ENCODE assay signal across 8 mouse cellular contexts in genomic region chr8:46241568-46242374, GRCm38 (mm10). TPM values are rescaled to one million over a fixed set of nuclear protein-coding genes. Genes with fewer than 3 reads are reported as not detected.
DNase-seq lines count a peak whose midpoint lies in the region; ATAC-seq and TF ChIP-seq lines count a peak whose summit lies in the region.

No protein-coding gene starts in this region.

- peak; percentile 91 for ATAC-seq in forebrain, embryonic 13.5 days

- H3K9me3 ChIP-seq in ES-E14 (ENCODE audit: control insufficient read depth, insufficient read depth, low read depth, low read length) = no peaks in the 10 kb centered on the region
- no peaks in the 10 kb centered on the region for H3K9me3 ChIP-seq in forebrain, embryonic 13.5 days (replicated peaks)

- in situ Hi-C loops in ES-E14 (cut with MboI; ENCODE audit: low sequenced_read_pairs in 2 of 2, unreplicated experiment in 2 of 2) = no loop called here

- H3K4me2 ChIP-seq in forebrain, embryonic 13.5 days = no peak overlapping the region

- intact Hi-C loops in heart, postnatal 36 days (cut with DNase I) = loop anchor here (1.0 to 10.0 kb wide), 4 partner anchors 40 to 713 kb away; no protein-coding TSS in a partner anchor

- H3K27me3 ChIP-seq in forebrain, embryonic 13.5 days = peaks cover 17% of the 10 kb centered on the region
- H3K27me3 ChIP-seq in thymus, adult 2 months (ENCODE audit: control insufficient read depth, insufficient read depth, low read length) = no peaks in the 10 kb centered on the region; the same call in 1 of the 2 replicates

- H3K4me3 ChIP-seq in ES-E14 (ENCODE audit: insufficient read depth in 1 of 2, low read depth in 1 of 2, low read length in 2 of 2, poor library complexity in 1 of 2, severe bottlenecking in 1 of 2) = no peak overlapping the region
- H3K4me3 ChIP-seq in forebrain, embryonic 13.5 days = no peak overlapping the region
- H3K4me3 ChIP-seq in lung, adult 2 months (replicated peaks; ENCODE audit: extremely low read depth, low read depth, low read length) = no peak overlapping the region
- H3K4me3 ChIP-seq in thymus, adult 2 months (ENCODE audit: control insufficient read depth, insufficient read depth, low read length) = no peak overlapping the region

- H3K27ac ChIP-seq in ES-E14 (ENCODE audit: insufficient read depth, low read depth, low read length, poor library complexity, severe bottlenecking) = no peak overlapping the region
- H3K27ac ChIP-seq in forebrain, embryonic 13.5 days = no peak overlapping the region
- H3K27ac ChIP-seq in thymus, adult 2 months (ENCODE audit: control insufficient read depth, insufficient read depth, low read length) = no peak overlapping the region

- DNase-seq in ES-E14 (ENCODE audit: low read depth, low spot score) = peak; percentile 68
- DNase-seq in c-Kit-positive CD71-positive TER-119-negative erythroid progenitor cells, embryonic 14.5 days (ENCODE audit: low read depth) = peak; percentile 70
- peak; percentile 76 to 80 for DNase-seq in heart, postnatal 36 days
- DNase-seq in layer of hippocampus, adult 11-12 months (ENCODE audit: low spot score) = peak; percentile 72
- DNase-seq in lung, adult 2 months = peak; percentile 59
- DNase-seq in ovary, adult 18-20 months (ENCODE audit: low spot score) = peak; percentile 12
- DNase-seq in thymus, adult 2 months = peak; percentile 58

- no peak for TF ChIP-seq POLR2A in lung, adult 2 months (IDR thresholded peaks at IDR 0.05; ENCODE audit: borderline replicate concordance, extremely low read depth, low read depth, low read length)
- no peak for TF ChIP-seq POLR2A in thymus, adult 2 months (IDR thresholded peaks at IDR 0.05; ENCODE audit: control insufficient read depth, extremely low read depth, insufficient read depth, low read length, poor library complexity)

- no peaks in the 10 kb centered on the region for H3K4me1 ChIP-seq in ES-E14 (ENCODE audit: control insufficient read depth in 2 of 2, insufficient read depth in 2 of 2, low read length in 2 of 2, poor library complexity in 1 of 2)
- H3K4me1 ChIP-seq in forebrain, embryonic 13.5 days = no peaks in the 10 kb centered on the region
- H3K4me1 ChIP-seq in lung, adult 2 months (ENCODE audit: control insufficient read depth, insufficient read depth, low read length) = no peaks in the 10 kb centered on the region
- H3K4me1 ChIP-seq in thymus, adult 2 months (replicated peaks; ENCODE audit: control insufficient read depth, insufficient read depth, low read length) = no peaks in the 10 kb centered on the region

- H3K36me3 ChIP-seq in ES-E14 (ENCODE audit: control insufficient read depth, insufficient read depth, low read length, poor library complexity, severe bottlenecking) = no peaks in the 10 kb centered on the region
- no peaks in the 10 kb centered on the region for H3K36me3 ChIP-seq in forebrain, embryonic 13.5 days (ENCODE audit: poor library complexity, severe bottlenecking)
- no peaks in the 10 kb centered on the region for H3K36me3 ChIP-seq in thymus, adult 2 months (ENCODE audit: control insufficient read depth, insufficient read depth, low read length)

- 35% methylated on average over 13 of the region's 13 CpGs for WGBS in forebrain, embryonic 13.5 days
- 28% methylated on average over 13 of the region's 13 CpGs for WGBS in lung, adult 2 months
- WGBS in thymus, adult 2 months = 36% methylated on average over 13 of the region's 13 CpGs

- H3K9ac ChIP-seq in ES-E14 (ENCODE audit: insufficient read depth, low read depth, low read length, poor library complexity, severe bottlenecking) = no peak overlapping the region
- H3K9ac ChIP-seq in forebrain, embryonic 13.5 days = no peak overlapping the region

- peak; percentile 87 for TF ChIP-seq CTCF in lung, adult 2 months (IDR thresholded peaks at IDR 0.05; ENCODE audit: insufficient read depth, low read length)
- peak; percentile 38; the same call in 1 of the 2 replicates for TF ChIP-seq CTCF in thymus, adult 2 months (IDR thresholded peaks at IDR 0.05; ENCODE audit: borderline replicate concordance, control insufficient read depth, extremely low read depth, insufficient read depth, low read length, poor library complexity)

TF ChIP-seq in ES-E14, 5 proteins besides CTCF, POLR2A, EP300 and RAD21:
- TF ChIP-seq HCFC1 (IDR thresholded peaks at IDR 0.05; ENCODE audit: borderline replicate concordance, insufficient read depth, low read length) (no peak), ZC3H11A (IDR thresholded peaks at IDR 0.05; ENCODE audit: borderline replicate concordance, low read depth, low read length) (peak; percentile 97), CHD2 (IDR thresholded peaks at IDR 0.05; ENCODE audit: low read depth, low read length) (no peak), MAFK (IDR thresholded peaks at IDR 0.05; ENCODE audit: insufficient read depth, low read depth, low read length) (no peak), ZNF384 (IDR thresholded peaks at IDR 0.05; ENCODE audit: low read depth, low read length) (peak; percentile 61)
TF ChIP-seq in ES-E14: peak in this region for 2.

RNA-seq across cellular contexts. Expression of gene Slc25a4, which starts 30.7 kb away (rescaled TPM):
- 168 and 284 TPM in 2 replicates for total RNA-seq in ES-E14 (2012; rRNA removed)
- 568 and 569 TPM in 2 replicates for polyA plus RNA-seq in forebrain, embryonic 13.5 days (2015; fragmentation: Nextera tagmentation; extraction: Ambion mirVana)
- 1,000 to 10,000 TPM; 5,098 to 5,396 TPM for total RNA-seq in heart, postnatal 36 days (2021)
- 293 and 360 TPM in 2 replicates for polyA plus RNA-seq in lung, adult 2 months (2012; rRNA removed)
- 238 and 569 TPM in 2 replicates for polyA plus RNA-seq in thymus, adult 2 months (2012; rRNA removed)

RNA-seq across cellular contexts. Expression of gene Helt, which starts 52.7 kb away (rescaled TPM):
- not detected in 2 replicates for total RNA-seq in ES-E14 (2012; rRNA removed)
- 7.9 and 10.5 TPM in 2 replicates for polyA plus RNA-seq in forebrain, embryonic 13.5 days (2015; fragmentation: Nextera tagmentation; extraction: Ambion mirVana)
- 1 to 10 TPM; 1.4 to 3.9 TPM for total RNA-seq in heart, postnatal 36 days (2021)
- polyA plus RNA-seq in lung, adult 2 months (2012; rRNA removed) = not detected in 2 replicates
- polyA plus RNA-seq in thymus, adult 2 months (2012; rRNA removed) = not detected in 2 replicates

Comparison
In these comparisons a context has a peak if more than half of its experiments do, and no peak if none do; other contexts are left out.
1. DNase-seq: peak in every context shown above with its lines; median percentile 78 in heart, postnatal 36 days; 72 in layer of hippocampus, adult 11-12 months; 70 in c-Kit-positive CD71-positive TER-119-negative erythroid progenitor cells, embryonic 14.5 days; 68 in ES-E14; 59 in lung, adult 2 months; 58 in thymus, adult 2 months; 12 in ovary, adult 18-20 months.